Mouse (Mus musculus): ENCODE measurements around the gene Pla2g10. TPM values are rescaled to one million over a fixed set of nuclear protein-coding genes. Genes with fewer than 3 reads are reported as not detected.

Pla2g10 gene
- total RNA-seq, 2 experiments from 2014 or later = not detected

Other genes starting within 250 kb of the Pla2g10 start
- 10 to 100 TPM; 27.1 to 44.2 TPM for gene Parn, start 62.8 kb downstream of the Pla2g10 start, total RNA-seq (2021)
- gene Bfar, start 59.1 kb downstream of the Pla2g10 start, total RNA-seq (2021) = 10 to 100 TPM; 43.9 to 52.1 TPM
- gene 3110001I22Rik, start 59.1 kb downstream of the Pla2g10 start, total RNA-seq (2021) = 1 to 10 TPM; 4.1 to 6.4 TPM
- gene Rrn3, start 49.7 kb upstream of the Pla2g10 start, total RNA-seq (2021) = 10 to 100 TPM; 51.4 to 54.2 TPM
- 10 to 100 TPM; 56.1 to 56.6 TPM for gene Ntan1, start 87.9 kb upstream of the Pla2g10 start, total RNA-seq (2021)
- 10 to 100 TPM; 82.9 to 90.9 TPM for gene Pdxdc1, start 172.1 kb upstream of the Pla2g10 start, total RNA-seq (2021)
- gene Mpv17l, start 172.2 kb upstream of the Pla2g10 start, total RNA-seq (2021) = 10 to 100 TPM in 1 of 2 experiments, 1 to 10 TPM in 1; 9.1 to 12.7 TPM

Data from adrenal gland, postnatal 36 days (tissue).